Mouse (Mus musculus) stomach, postnatal 0 days (tissue): ENCODE data around the gene Pdlim7. TPM values are rescaled to one million over a fixed set of nuclear protein-coding genes. Genes with fewer than 3 reads are reported as not detected.

Experiments used
- ATAC-seq: fragments of 200-750 bp; cut with Nextera tagmentation; 2 replicates; pipeline ENCODE4 v1.8.0; 2017; ENCODE audit not compliant: low FRiP score, low TSS enrichment
- DNase-seq: peaks from one replicate; pipeline ENCODE4 v3.0.0-alpha.2; 2016; ENCODE audit warnings: low spot score
- H3K27ac ChIP-seq: fragments of 300-500 bp; sonication (generic); replicated peaks from 2 replicates; pipeline ENCODE4 v1.5.1; 2014; ENCODE audit warnings: mild to moderate bottlenecking, control low read depth
- H3K27me3 ChIP-seq: fragments of 300-500 bp; sonication (generic); 2 replicates; pipeline ENCODE4 v1.6.1; 2014; ENCODE audit warnings: low read length; ENCODE audit not compliant: control insufficient read depth, insufficient read depth
- H3K36me3 ChIP-seq: fragments of 300-500 bp; sonication (generic); 2 replicates; pipeline ENCODE4 v1.6.1; 2014; ENCODE audit warnings: low read length, mixed read lengths; ENCODE audit not compliant: control insufficient read depth, insufficient read depth
- H3K4me1 ChIP-seq: fragments of 300-500 bp; sonication (generic); replicated peaks from 2 replicates; pipeline ENCODE4 v1.6.1; 2014; ENCODE audit warnings: antibody characterized with exemption; ENCODE audit not compliant: control insufficient read depth, insufficient read depth
- H3K4me2 ChIP-seq: fragments of 300-500 bp; sonication (generic); replicated peaks from 2 replicates; pipeline ENCODE4 v1.6.1; 2014; ENCODE audit warnings: low read depth, mild to moderate bottlenecking, control low read depth, moderate library complexity
- H3K4me3 ChIP-seq: fragments of 300-500 bp; sonication (generic); 2 replicates; pipeline ENCODE4 v1.5.1; 2014; ENCODE audit warnings: low read depth, low read length, control low read depth
- H3K9ac ChIP-seq: fragments of 300-500 bp; sonication (generic); 2 replicates; pipeline ENCODE4 v1.6.1; 2014; ENCODE audit warnings: mild to moderate bottlenecking, low read length, control low read depth, mixed read lengths
- H3K9me3 ChIP-seq: fragments of 300-500 bp; sonication (generic); 2 replicates; pipeline ENCODE4 v1.6.1; 2016; ENCODE audit warnings: low read length; ENCODE audit not compliant: control insufficient read depth
- CTCF ChIP-seq: IDR thresholded peaks from 2 replicates; pipeline ENCODE4 v1.5.1; 2016; ENCODE audit warnings: antibody characterized with exemption, low read depth, mild to moderate bottlenecking, moderate library complexity
- EP300 ChIP-seq: optimal IDR thresholded peaks from 2 replicates; pipeline ENCODE3; 2016; ENCODE audit warnings: antibody characterized with exemption
- WGBS: fragments of 180-500 bp; shearing (Covaris S2); extraction: QIAGEN DNeasy Blood & Tissue Kit; methylation state at CpG from one replicate; pipeline ENCODE4 v1.1.7; 2014; 5-methylcytosine and 5-hydroxymethylcytosine counted together
- polyA plus RNA-seq: library from polyadenylated mRNA; unstranded; fragments of >200 nt; fragmentation: Nextera tagmentation; extraction: Ambion mirVana; gene quantifications from 2 replicates; pipeline ENCODE4 v1.2.1, GENCODE M21; 2015

Gene Pdlim7
- polyA plus RNA-seq, 1 experiment from 2014 or later = 193 TPM

DNA sequence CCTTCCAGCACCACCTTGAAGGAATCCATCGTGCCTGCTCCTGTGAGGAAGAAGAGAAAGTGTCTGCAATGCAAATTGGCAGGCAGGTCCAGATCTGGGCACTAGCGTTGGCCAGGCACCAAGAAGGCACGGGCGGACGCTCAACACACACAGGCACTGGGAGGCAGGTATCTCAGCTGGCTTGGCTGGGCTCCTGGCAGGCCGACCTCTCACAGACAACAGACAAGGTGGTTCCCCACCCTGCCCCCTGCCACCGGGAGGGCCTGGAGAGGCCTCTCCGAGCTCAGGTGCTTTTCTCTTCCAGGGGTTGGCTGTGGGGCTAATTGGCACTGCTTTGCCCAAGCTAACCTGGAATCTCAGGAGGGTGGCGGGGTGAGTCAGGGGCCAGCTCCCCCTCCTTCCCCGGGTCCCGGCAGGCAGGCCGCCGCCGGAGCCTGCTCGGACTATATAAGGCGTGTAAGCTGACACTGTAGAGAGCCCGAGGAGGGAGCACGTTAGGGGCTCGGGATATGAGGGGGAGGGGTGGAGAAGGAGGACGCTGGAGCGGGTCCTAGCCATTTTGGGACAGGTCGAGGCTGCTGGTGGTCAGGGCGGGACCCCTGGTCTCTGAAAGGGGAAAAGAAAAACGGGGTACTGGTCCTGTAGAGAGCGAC, 971 bp downstream of the Pdlim7 start:
- ATAC-seq (peak; percentile 46), DNase-seq (peak; percentile 64)
- peak overlapping the region; percentile 92 for H3K27ac ChIP-seq
- TF ChIP-seq EP300 (peak; percentile 20), CTCF (no peak)
- peak overlapping the region; percentile 68 for H3K4me2 ChIP-seq
- peaks cover 11% of the 10 kb centered on the region for H3K36me3 ChIP-seq
- WGBS = 2% methylated on average over 24 of the region's 25 CpGs
- H3K9ac ChIP-seq = peak overlapping the region; percentile 93
- peak overlapping the region; percentile 90 for H3K4me3 ChIP-seq
- H3K9me3 ChIP-seq = no peaks in the 10 kb centered on the region
- H3K4me1 ChIP-seq = peaks cover 14% of the 10 kb centered on the region
- H3K27me3 ChIP-seq = no peaks in the 10 kb centered on the region

DNA sequence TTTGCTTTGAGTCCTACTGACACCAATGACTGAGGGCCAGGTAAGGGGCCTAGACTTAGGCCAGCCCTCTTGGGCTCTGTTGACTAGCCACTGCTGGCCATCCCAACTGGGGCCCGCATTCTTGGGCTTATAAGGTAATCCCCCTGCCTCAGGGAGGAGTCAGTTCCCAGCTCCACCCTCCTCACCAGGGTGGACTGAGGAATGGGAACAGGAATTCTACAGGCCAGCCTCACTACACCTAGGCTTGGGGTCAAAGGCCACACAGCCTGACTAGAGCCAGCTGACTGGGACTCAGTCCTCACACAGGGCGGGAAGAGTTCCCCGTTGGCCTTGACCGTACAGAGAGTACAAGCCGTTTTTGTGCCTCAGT, 2.0 kb downstream of the Pdlim7 start:
- peaks cover 19% of the 10 kb centered on the region for H3K36me3 ChIP-seq
- H3K27ac ChIP-seq = peak overlapping the region; percentile 92
- WGBS = 23% methylated on average over 5 of the region's 5 CpGs
- H3K27me3 ChIP-seq = no peaks in the 10 kb centered on the region
- peak overlapping the region; percentile 90 for H3K4me3 ChIP-seq
- TF ChIP-seq EP300 (no peak), CTCF (no peak)
- no peak for DNase-seq
- peak overlapping the region; percentile 93 for H3K9ac ChIP-seq
- ATAC-seq = no peak; the same call in none of the 2 replicates
- peaks cover 14% of the 10 kb centered on the region for H3K4me1 ChIP-seq
- H3K9me3 ChIP-seq = no peaks in the 10 kb centered on the region
- H3K4me2 ChIP-seq = peak overlapping the region; percentile 68

DNA sequence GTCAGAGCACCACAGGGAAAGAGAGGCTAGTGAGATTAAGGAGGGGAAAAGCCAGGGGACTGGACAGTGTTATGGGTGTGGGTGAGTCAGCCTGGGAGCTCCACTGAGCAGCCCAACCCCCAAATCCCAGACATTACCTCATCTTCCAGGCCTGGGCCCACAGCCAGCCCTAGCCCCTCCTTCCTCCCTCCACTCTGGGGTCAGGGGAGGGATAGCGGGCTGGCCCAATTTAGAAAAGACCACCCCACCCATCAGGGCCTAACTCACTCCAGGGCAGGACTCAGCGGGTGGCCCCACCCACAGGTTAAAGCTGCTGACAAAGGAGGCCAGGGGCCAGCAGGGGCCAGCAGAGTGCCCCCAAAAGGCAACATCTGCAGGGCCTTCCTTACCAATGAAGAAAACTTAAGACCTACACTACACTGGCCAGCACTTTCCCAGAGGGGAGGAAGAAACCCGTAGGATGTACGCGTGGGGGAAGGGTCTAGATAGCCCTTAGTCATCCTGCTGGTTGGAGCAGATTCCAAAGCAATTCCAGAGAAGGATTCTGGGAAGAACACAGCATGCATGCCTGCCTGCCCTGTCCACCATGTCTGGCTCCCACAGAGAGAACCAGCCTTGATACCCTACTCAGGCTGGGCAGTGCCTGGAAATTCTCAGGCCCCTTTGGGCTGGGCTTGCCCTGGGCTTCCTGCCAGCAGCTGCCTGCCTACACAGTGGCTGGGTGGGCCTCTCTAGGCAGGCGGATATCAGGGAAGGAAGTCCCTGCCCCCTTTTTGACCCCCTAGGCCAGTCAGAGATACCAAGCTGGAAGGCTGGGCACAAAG, 2.6 kb downstream of the Pdlim7 start:
- TF ChIP-seq CTCF (peak; percentile 49; the same call in 1 of the 2 replicates), EP300 (peak; percentile 78)
- Histone ChIP-seq H3K27me3 (no peaks in the 10 kb centered on the region), H3K4me3 (peak overlapping the region; percentile 90; the same call in 1 of the 2 replicates), H3K9me3 (no peaks in the 10 kb centered on the region), H3K4me1 (peaks cover 14% of the 10 kb centered on the region), H3K9ac (peak overlapping the region; percentile 93), H3K36me3 (peaks cover 25% of the 10 kb centered on the region), H3K4me2 (peak overlapping the region; percentile 68), H3K27ac (peak overlapping the region; percentile 92)
- peak; percentile 78 for ATAC-seq
- peak; percentile 85 for DNase-seq
- WGBS = 8% methylated on average over 6 of the region's 6 CpGs

DNA sequence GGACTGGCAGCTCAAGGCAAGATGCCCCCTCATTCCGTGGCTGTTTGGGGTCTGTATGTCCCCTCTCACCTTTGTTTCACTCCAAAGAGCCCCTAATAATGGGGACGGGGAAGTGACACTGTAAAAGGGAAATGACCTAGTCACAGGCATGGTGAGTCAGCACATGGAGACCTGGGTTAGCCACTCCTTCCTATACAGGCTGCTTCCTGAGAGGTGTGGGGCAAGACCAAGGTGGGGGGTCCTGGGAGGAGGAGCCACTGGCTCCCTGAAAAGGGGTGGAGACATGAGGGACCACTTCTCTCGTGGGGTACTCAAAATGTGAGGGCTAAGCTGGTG, 3.2 kb downstream of the Pdlim7 start:
- Histone ChIP-seq H3K4me2 (peak overlapping the region; percentile 68), H3K27ac (peak overlapping the region; percentile 92), H3K36me3 (peaks cover 30% of the 10 kb centered on the region), H3K4me1 (peaks cover 14% of the 10 kb centered on the region), H3K9ac (peak overlapping the region; percentile 18), H3K4me3 (peak overlapping the region; percentile 2; the same call in 1 of the 2 replicates), H3K9me3 (no peaks in the 10 kb centered on the region), H3K27me3 (no peaks in the 10 kb centered on the region)
- TF ChIP-seq EP300 (no peak), CTCF (no peak)
- peak; percentile 51 for ATAC-seq
- DNase-seq = no peak
- 29% methylated on average over 3 of the region's 3 CpGs for WGBS

DNA sequence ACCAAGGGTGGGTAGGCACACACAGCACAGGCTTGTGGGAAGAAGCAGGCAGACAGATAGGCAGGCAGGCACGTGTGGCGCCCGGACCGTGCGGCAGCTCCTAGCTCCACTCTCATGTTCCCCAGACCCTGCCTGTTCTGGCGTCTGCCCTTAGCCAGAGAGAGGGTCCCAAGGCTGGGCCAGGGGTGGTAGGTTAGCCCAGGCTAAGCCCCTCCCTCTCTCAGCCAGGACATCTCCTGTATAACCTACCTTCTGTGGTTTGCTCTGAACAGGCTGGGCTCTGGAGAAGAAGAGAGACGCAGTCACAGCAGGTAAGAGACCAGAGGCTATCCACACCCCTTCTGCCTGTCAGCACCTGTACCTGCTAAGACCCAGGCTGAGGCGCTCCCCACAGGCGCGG, 4.9 kb downstream of the Pdlim7 start:
- 86% methylated on average over 10 of the region's 10 CpGs for WGBS
- TF ChIP-seq CTCF = no peak
- no peak for TF ChIP-seq EP300
- H3K4me2 ChIP-seq = no peak overlapping the region

DNA sequence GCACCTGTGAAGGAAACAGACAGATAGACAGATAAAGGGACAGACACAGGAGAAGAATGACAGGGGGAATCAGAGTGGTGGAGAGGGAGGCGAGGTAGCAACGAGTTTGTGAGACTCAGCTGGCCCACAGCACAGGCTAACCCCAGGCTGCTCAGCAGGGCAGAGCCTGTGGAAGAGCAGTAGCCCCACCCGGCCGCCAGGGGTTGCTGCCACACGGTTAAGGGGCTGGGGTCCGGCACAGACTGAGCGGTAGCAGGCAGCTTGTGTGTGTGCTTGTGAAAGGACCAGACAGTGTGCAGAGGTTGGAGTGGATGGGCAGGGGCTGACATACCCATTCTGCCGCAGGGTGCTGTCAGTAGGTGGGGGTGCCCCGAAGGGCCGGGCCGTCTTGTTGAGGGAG, 5.6 kb downstream of the Pdlim7 start:
- DNase-seq (no peak), ATAC-seq (no peak)
- no peak overlapping the region for H3K4me3 ChIP-seq
- TF ChIP-seq EP300 (no peak), CTCF (peak; percentile 41; the same call in 1 of the 2 replicates)
- no peaks in the 10 kb centered on the region for H3K27me3 ChIP-seq
- H3K27ac ChIP-seq = no peak overlapping the region
- no peaks in the 10 kb centered on the region for H3K9me3 ChIP-seq
- H3K9ac ChIP-seq = no peak overlapping the region
- WGBS = 61% methylated on average over 9 of the region's 11 CpGs
- peaks cover 14% of the 10 kb centered on the region for H3K4me1 ChIP-seq
- peaks cover 43% of the 10 kb centered on the region for H3K36me3 ChIP-seq
- no peak overlapping the region for H3K4me2 ChIP-seq

More for the DNA sequence above, 4.9 kb downstream of the Pdlim7 start:
- ATAC-seq (no peak), DNase-seq (no peak)
- H3K4me1 ChIP-seq = peaks cover 14% of the 10 kb centered on the region
- peaks cover 38% of the 10 kb centered on the region for H3K36me3 ChIP-seq
- no peak overlapping the region for H3K4me3 ChIP-seq
- H3K27me3 ChIP-seq = no peaks in the 10 kb centered on the region
- 0 out of 2 replicates have a peak overlapping the region, but pooled peaks have one; percentile 13 for H3K27ac ChIP-seq
- no peaks in the 10 kb centered on the region for H3K9me3 ChIP-seq
- H3K9ac ChIP-seq = no peak overlapping the region
